Mouse (Mus musculus) left cerebral cortex, postnatal 10 days (tissue): Measurements from ENCODE around the gene Hist1h4n. TPM values are rescaled to one million over a fixed set of nuclear protein-coding genes. Genes with fewer than 3 reads are reported as not detected.
A peak's percentile ranks its signal among the peaks of the same experiment; 100 is the strongest.
"Not testable (repeated sequence)": the region's sequence is repeated elsewhere in the genome, so short reads cannot be mapped to it uniquely, and the experiment has no call there.

Source experiments
- DNase-seq, 2 experiments: peaks; one replicate each; pipeline ENCODE4 v3.0.0; 2021 to 2022; ENCODE audit warnings: low spot score in 2 of 2, mixed read lengths in 1 of 2; ENCODE audit errors: extremely low spot score in 1 of 2
- intact Hi-C: fragments of 180-260 bp; cut with DNase I; formaldehyde crosslinking; loops from one replicate; pipeline ENCODE4 v1.15.1; 2025
- total RNA-seq, 2 experiments: library from RNA; stranded (reverse); gene quantifications; 2 replicates each; pipeline ENCODE4 v1.2.3; 2021

Hist1h4n gene
- total RNA-seq: 10 to 100 TPM; 21.2 to 27.5 TPM

- intact Hi-C loops, DNase-seq: not testable (repeated sequence)
Observed at GRCm38 (mm10) chr13:21831418-21832394, at the start of gene Hist1h4n. Gene Hist1h4n, minus strand, starts transcription at chr13:21832196.

GRCm38 (mm10) chr13:21880735-21881134, 48.7 kb upstream of the Hist1h4n start:
- intact Hi-C loops: no loop called here
- no peak for DNase-seq

GRCm38 (mm10) chr13:21865503-21865902, 33.5 kb upstream of the Hist1h4n start:
- intact Hi-C loops, DNase-seq: not testable (repeated sequence)

GRCm38 (mm10) chr13:21861608-21862007, 29.6 kb upstream of the Hist1h4n start:
- intact Hi-C loops: no loop called here
- DNase-seq: no peak

- intact Hi-C loops: no loop called here
- DNase-seq: peak; percentile 20 to 63
Observed at GRCm38 (mm10) chr13:21855698-21856162, 23.7 kb upstream of the Hist1h4n start.

GRCm38 (mm10) chr13:21855146-21855545, 23.1 kb upstream of the Hist1h4n start:
- DNase-seq: peak; percentile 52 to 59
- intact Hi-C loops: no loop called here

- intact Hi-C loops: no loop called here
- no peak for DNase-seq
Observed at GRCm38 (mm10) chr13:21852215-21852945, 20.4 kb upstream of the Hist1h4n start.

- intact Hi-C loops: not testable (repeated sequence)
Observed at GRCm38 (mm10) chr13:21850696-21851095, 18.7 kb upstream of the Hist1h4n start.

GRCm38 (mm10) chr13:21847883-21848282, 15.9 kb upstream of the Hist1h4n start:
- intact Hi-C loops: no loop called here
- no peak for DNase-seq

More at GRCm38 (mm10) chr13:21850696-21851095, 18.7 kb upstream of the Hist1h4n start:
- not testable (repeated sequence) for DNase-seq

- DNase-seq, intact Hi-C loops: not testable (repeated sequence)
Observed at GRCm38 (mm10) chr13:21846356-21846755, 14.4 kb upstream of the Hist1h4n start.

GRCm38 (mm10) chr13:21840508-21840907, 8.5 kb upstream of the Hist1h4n start:
- intact Hi-C loops, DNase-seq: not testable (repeated sequence)

GRCm38 (mm10) chr13:21833461-21833860, 1.5 kb upstream of the Hist1h4n start, which contains the start of the genes Hist1h2ap and Hist1h2br:
Gene Hist1h2ap, minus strand, starts transcription at chr13:21833507.
Gene Hist1h2br, plus strand, starts transcription at chr13:21833743.
- DNase-seq, intact Hi-C loops: not testable (repeated sequence)

GRCm38 (mm10) chr13:21830344-21830743, 1.7 kb downstream of the Hist1h4n start:
- peak in 1 of 2 experiments; percentile 7 for DNase-seq
- intact Hi-C loops: no loop called here

- no peak for DNase-seq
- intact Hi-C loops: no loop called here
Observed at GRCm38 (mm10) chr13:21828511-21828910, 3.5 kb downstream of the Hist1h4n start.

- intact Hi-C loops, DNase-seq: not testable (repeated sequence)
Observed at GRCm38 (mm10) chr13:21820082-21820890, 11.7 kb downstream of the Hist1h4n start.

GRCm38 (mm10) chr13:21812092-21812491, 19.9 kb downstream of the Hist1h4n start:
- intact Hi-C loops, DNase-seq: not testable (repeated sequence)

- intact Hi-C loops, DNase-seq: not testable (repeated sequence)
Observed at GRCm38 (mm10) chr13:21811539-21811938, 20.5 kb downstream of the Hist1h4n start, which contains the start of gene Hist1h4m. Gene Hist1h4m, plus strand, starts transcription at chr13:21811746.

GRCm38 (mm10) chr13:21811074-21811473, 20.9 kb downstream of the Hist1h4n start:
- intact Hi-C loops, DNase-seq: not testable (repeated sequence)
